Mouse (Mus musculus): ENCODE data around the gene Mrpl20. TPM values are rescaled to one million over a fixed set of nuclear protein-coding genes. Genes with fewer than 3 reads are reported as not detected.

Gene Mrpl20
- total and polyA plus RNA-seq, 3 experiments: 336 to 346 TPM; not detected in 1

DNA sequence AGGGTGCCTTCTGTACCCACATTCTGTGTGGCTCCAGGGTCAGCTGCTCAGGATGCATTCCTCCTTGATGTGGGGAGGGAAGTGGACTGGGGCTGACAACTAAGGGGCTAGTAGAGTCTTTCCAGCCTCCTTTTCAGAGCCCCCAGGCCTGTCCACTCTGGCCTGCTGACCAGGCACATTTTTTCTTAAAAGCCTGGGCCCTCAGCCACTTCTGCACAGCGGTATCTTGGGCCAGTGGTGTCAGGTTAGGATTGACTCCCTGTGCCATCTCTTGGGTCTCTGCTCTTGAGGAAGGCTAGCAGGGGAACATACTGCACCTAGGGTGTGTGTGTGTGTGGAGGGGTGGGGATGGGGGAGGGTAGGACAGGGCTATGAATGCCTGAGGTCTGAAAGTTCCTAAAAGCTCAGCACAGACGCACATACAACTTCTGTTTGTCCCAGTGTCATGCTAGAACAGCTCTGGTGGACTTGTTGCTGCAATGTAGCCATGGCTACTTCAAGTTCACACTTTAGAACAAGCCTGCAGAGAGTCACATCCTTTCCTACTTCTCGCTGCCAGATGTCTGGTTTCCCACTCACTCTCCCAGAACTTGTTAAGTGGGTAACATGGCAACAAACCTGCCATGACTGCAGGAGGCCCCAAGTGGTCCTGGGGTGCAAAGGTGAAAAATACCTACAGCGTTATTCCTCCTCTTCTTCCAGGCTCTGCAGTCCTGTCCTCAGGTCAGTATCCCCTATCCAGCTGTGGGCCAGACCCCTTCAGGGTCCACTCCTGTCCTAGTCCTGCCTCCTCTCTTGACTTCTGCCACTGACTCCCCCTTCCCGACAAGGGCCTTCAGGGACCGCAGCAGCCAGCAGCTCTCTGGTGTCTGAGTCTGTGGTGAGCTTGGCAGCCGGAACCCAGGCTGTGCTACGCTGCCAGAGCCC, 37.7 kb downstream of the Mrpl20 start:
- H3K9ac ChIP-seq (ENCODE audit: control insufficient read depth, low read depth, low read length, poor library complexity, severe bottlenecking): peak overlapping the region; percentile 83
- H3K9me3 ChIP-seq (replicated peaks; ENCODE audit: insufficient read depth, low read length): no peaks in the 10 kb centered on the region
- peak; percentile 52 for DNase-seq (ENCODE audit: low read depth, low spot score)
- 0 out of 2 replicates have a peak, but pooled peaks have one; percentile 13 for TF ChIP-seq MAX (IDR thresholded peaks at IDR 0.05; ENCODE audit: low read length)
- no peak for TF ChIP-seq MEF2A (IDR thresholded peaks at IDR 0.05; ENCODE audit: extremely low read depth, insufficient replicate concordance, low read depth, low read length, poor library complexity, severe bottlenecking)
- no peak for TF ChIP-seq ZKSCAN1 (IDR thresholded peaks at IDR 0.05; ENCODE audit: low read depth, low read length)
- no peak for TF ChIP-seq KAT2A (conservative IDR thresholded peaks at IDR 0.05; ENCODE audit: low read depth, low read length)
- TF ChIP-seq E2F4 (IDR thresholded peaks at IDR 0.05; ENCODE audit: borderline replicate concordance, low read depth, low read length): no peak
- no peak for TF ChIP-seq ELF1 (IDR thresholded peaks at IDR 0.05; ENCODE audit: low read depth, low read length)
- no peak for TF ChIP-seq MAFK (IDR thresholded peaks at IDR 0.05; ENCODE audit: borderline replicate concordance, low read depth, low read length)
- H3K4me1 ChIP-seq (ENCODE audit: control insufficient read depth in 1 of 2, insufficient read depth in 2 of 2, low read length in 2 of 2): 0 out of 4 replicates have a peak, but pooled peaks cover 0 to 3% of the 10 kb centered on the region in 2 experiments
- peak overlapping the region; percentile 38; the same call in 1 of the 2 replicates for H3K27ac ChIP-seq (ENCODE audit: control insufficient read depth, low read depth, low read length)
- H3K4me3 ChIP-seq (ENCODE audit: control insufficient read depth in 1 of 2, insufficient read depth in 1 of 2, low read depth in 2 of 2, low read length in 2 of 2): peak overlapping the region; percentile 78 to 91
- H3K27me3 ChIP-seq (ENCODE audit: control insufficient read depth in 1 of 2, insufficient read depth in 2 of 2, low read length in 2 of 2): no peaks in the 10 kb centered on the region
- no peaks in the 10 kb centered on the region; a peak in 1 of 4 replicates for H3K36me3 ChIP-seq (ENCODE audit: control insufficient read depth in 1 of 2, insufficient read depth in 2 of 2, low read length in 2 of 2)
- peaks cover 2% of the 10 kb centered on the region; the same call in 1 of the 2 replicates for H3K79me2 ChIP-seq (ENCODE audit: control insufficient read depth, insufficient read depth, low read length, poor library complexity)

- H3K9ac ChIP-seq (ENCODE audit: control insufficient read depth, low read depth, low read length, poor library complexity, severe bottlenecking): peak overlapping the region; percentile 83
- H3K4me1 ChIP-seq (ENCODE audit: control insufficient read depth in 1 of 2, insufficient read depth in 2 of 2, low read length in 2 of 2): 0 out of 4 replicates have a peak, but pooled peaks cover 0 to 3% of the 10 kb centered on the region in 2 experiments
- peaks cover 2% of the 10 kb centered on the region; the same call in 1 of the 2 replicates for H3K79me2 ChIP-seq (ENCODE audit: control insufficient read depth, insufficient read depth, low read length, poor library complexity)
- H3K36me3 ChIP-seq (ENCODE audit: control insufficient read depth in 1 of 2, insufficient read depth in 2 of 2, low read length in 2 of 2): no peaks in the 10 kb centered on the region; a peak in 1 of 4 replicates
- H3K27ac ChIP-seq (ENCODE audit: control insufficient read depth, low read depth, low read length): peak overlapping the region; percentile 38; the same call in 1 of the 2 replicates
- TF ChIP-seq SMC3 (IDR thresholded peaks at IDR 0.05; ENCODE audit: low read depth, low read length) (0 out of 2 replicates have a peak, but pooled peaks have one; percentile 6), MAFK (IDR thresholded peaks at IDR 0.05; ENCODE audit: borderline replicate concordance, low read depth, low read length) (no peak), NELFE (IDR thresholded peaks at IDR 0.05; ENCODE audit: low read depth, low read length) (peak; percentile 40; the same call in 1 of the 2 replicates), MXI1 (IDR thresholded peaks at IDR 0.05; ENCODE audit: low read depth, low read length) (peak; percentile 81; the same call in 1 of the 2 replicates), POLR2A (IDR thresholded peaks at IDR 0.05; ENCODE audit: control insufficient read depth in 1 of 2, insufficient read depth in 1 of 2, low read depth in 1 of 2, low read length in 2 of 2, poor library complexity in 1 of 2) (peak; percentile 43 to 64; a peak in 1 of 4 replicates), TCF12 (IDR thresholded peaks at IDR 0.05; ENCODE audit: low read depth, low read length) (0 out of 2 replicates have a peak, but pooled peaks have one; percentile 6), MAX (IDR thresholded peaks at IDR 0.05; ENCODE audit: low read length) (peak; percentile 17; the same call in 1 of the 2 replicates), USF1 (IDR thresholded peaks at IDR 0.05; ENCODE audit: low read depth, low read length) (no peak), CTCF (IDR thresholded peaks at IDR 0.05 in 2 of 3, conservative IDR thresholded peaks at IDR 0.05 in 1 of 3; ENCODE audit: control insufficient read depth in 1 of 3, insufficient read depth in 1 of 3, low read depth in 2 of 3, low read length in 3 of 3, poor library complexity in 1 of 3, severe bottlenecking in 1 of 3) (peak in 2 of 3 experiments; percentile 40 to 45; a peak in 3 of 6 replicates), SIN3A (IDR thresholded peaks at IDR 0.05; ENCODE audit: low read length) (peak; percentile 51; the same call in 1 of the 2 replicates), MEF2A (IDR thresholded peaks at IDR 0.05; ENCODE audit: extremely low read depth, insufficient replicate concordance, low read depth, low read length, poor library complexity, severe bottlenecking) (no peak), MAZ (IDR thresholded peaks at IDR 0.05; ENCODE audit: low read depth, low read length) (peak; percentile 68; the same call in 1 of the 2 replicates), TBP (IDR thresholded peaks at IDR 0.05; ENCODE audit: low read depth, low read length) (peak; percentile 11; the same call in 1 of the 2 replicates), ELF1 (IDR thresholded peaks at IDR 0.05; ENCODE audit: low read depth, low read length) (no peak)
- H3K4me3 ChIP-seq (ENCODE audit: control insufficient read depth in 1 of 2, insufficient read depth in 1 of 2, low read depth in 2 of 2, low read length in 2 of 2): peak overlapping the region; percentile 78 to 91
- H3K9me3 ChIP-seq (replicated peaks; ENCODE audit: insufficient read depth, low read length): no peaks in the 10 kb centered on the region
- no peaks in the 10 kb centered on the region for H3K27me3 ChIP-seq (ENCODE audit: control insufficient read depth in 1 of 2, insufficient read depth in 2 of 2, low read length in 2 of 2)
- DNase-seq (ENCODE audit: low read depth, low spot score): peak; percentile 93
Observed at GRCm38 (mm10) chr4:155841003-155841454, 38.4 kb downstream of the Mrpl20 start.

All from MEL (cell line).